Mouse (Mus musculus) embryonic stem cell, embryonic (primary cell): ENCODE results near the gene Clasrp.

ENCODE experiments used
- CTCF ChIA-PET, 4 experiments: fragments of 300-600 bp in 2 of 4; fragments of 350-600 bp in 2 of 4; sonication (Branson Sonifier 250); formaldehyde crosslinking; loops; one replicate each; lab custom pipeline; 2022; ENCODE audit warnings: inconsistent platforms in 2 of 4; lab: Charles Lee
- POLR2A ChIA-PET, 4 experiments: fragments of 300-600 bp in 2 of 4; fragments of 350-600 bp in 2 of 4; sonication (Branson Sonifier 250); formaldehyde crosslinking; loops; one replicate each; lab custom pipeline; 2022; ENCODE audit warnings: antibody characterized with exemption in 4 of 4, inconsistent platforms in 1 of 4; lab: Charles Lee

Gene Clasrp

GRCm38 (mm10) chr7:19561765-19562642, 42.3 kb downstream of the Clasrp start:
- POLR2A ChIA-PET: interaction anchor here (0.6 to 5.8 kb wide), 50 partner anchors 8 to 668 kb away, joined by 3 to 50 read pairs (median 4); partner anchors contain the start of genes Tomm40 (in 2 of the 4), Bloc1s3 (in 1 of the 4), Clptm1 (in 1 of the 4) and Gemin7 (in 1 of the 4)
- CTCF ChIA-PET: interaction anchor here (0.6 to 4.4 kb wide), 27 partner anchors 10 to 469 kb away, joined by 3 to 31 read pairs (median 4); no protein-coding TSS in a partner anchor

- CTCF ChIA-PET: interaction anchor here in 3 of 4 experiments (0.7 to 4.4 kb wide), 16 partner anchors 13 to 118 kb away, joined by 3 to 31 read pairs (median 4); no protein-coding TSS in a partner anchor
- POLR2A ChIA-PET: interaction anchor here (0.6 to 5.8 kb wide), 32 partner anchors 8 to 444 kb away, joined by 3 to 50 read pairs (median 4); partner anchors contain the start of genes Bloc1s3 (in 1 of the 4), Clptm1 (in 1 of the 4), Gemin7 (in 1 of the 4) and Nkpd1 (in 1 of the 4)
These were observed 42.9 kb downstream of the Clasrp start for GRCm38 (mm10) chr7:19561431-19561764.

GRCm38 (mm10) chr7:19560491-19561260, 43.6 kb downstream of the Clasrp start:
- CTCF ChIA-PET: interaction anchor here in 3 of 4 experiments (0.5 to 4.4 kb wide), 13 partner anchors 8 to 197 kb away, joined by 3 to 31 read pairs (median 4); no protein-coding TSS in a partner anchor
- POLR2A ChIA-PET: interaction anchor here (0.6 to 5.8 kb wide), 18 partner anchors 9 to 274 kb away, joined by 3 to 50 read pairs (median 5); partner anchors contain the start of gene Nkpd1 (in 1 of the 4)

- ChIA-PET CTCF (interaction anchor here in 3 of 4 experiments (0.6 to 2.4 kb wide), 16 partner anchors 9 to 148 kb away, joined by 3 to 12 read pairs (median 3); partner anchors contain the start of gene Nkpd1 (in 1 of the 3)), POLR2A (interaction anchor here in 3 of 4 experiments (0.8 to 5.8 kb wide), 14 partner anchors 9 to 128 kb away, joined by 3 to 50 read pairs (median 3); no protein-coding TSS in a partner anchor)
These were observed 45.3 kb downstream of the Clasrp start for GRCm38 (mm10) chr7:19558965-19559364.

GRCm38 (mm10) chr7:19557982-19558900, 46.0 kb downstream of the Clasrp start:
- ChIA-PET CTCF (interaction anchor here (0.6 to 2.4 kb wide), 17 partner anchors 9 to 153 kb away, joined by 3 to 12 read pairs (median 3); partner anchors contain the start of gene Nkpd1 (in 1 of the 4)), POLR2A (interaction anchor here (0.7 to 5.8 kb wide), 11 partner anchors 9 to 209 kb away, joined by 3 to 50 read pairs (median 4); no protein-coding TSS in a partner anchor)

GRCm38 (mm10) chr7:19557086-19557485, 47.2 kb downstream of the Clasrp start:
- ChIA-PET CTCF (interaction anchor here in 2 of 4 experiments (0.7 to 1.7 kb wide), 5 partner anchors 26 to 135 kb away, joined by 3 to 10 read pairs (median 4); partner anchors contain the start of gene Nkpd1 (in 1 of the 2)), POLR2A (interaction anchor here in 3 of 4 experiments (0.7 to 1.5 kb wide), 3 partner anchors 19 to 210 kb away, joined by 4 to 9 read pairs (median 5); no protein-coding TSS in a partner anchor)

- ChIA-PET CTCF (interaction anchor here in 2 of 4 experiments (0.5 to 1.1 kb wide), 3 partner anchors 9 to 38 kb away, joined by 3 to 7 read pairs (median 4); partner anchors contain the start of gene Nkpd1 (in 1 of the 2)), POLR2A (interaction anchor here in 1 of 4 experiments (1.0 to 1.6 kb wide), 4 partner anchors 18 to 39 kb away, joined by 3 to 5 read pairs (median 3); no protein-coding TSS in a partner anchor)
These were observed 50.1 kb downstream of the Clasrp start for GRCm38 (mm10) chr7:19554168-19554567.

GRCm38 (mm10) chr7:19552443-19552842, 51.8 kb downstream of the Clasrp start:
- CTCF ChIA-PET: no interaction called here
- POLR2A ChIA-PET: interaction anchor here in 1 of 4 experiments (1.0 to 1.2 kb wide), 2 partner anchors 21 to 115 kb away, joined by 3 to 5 read pairs; no protein-coding TSS in a partner anchor

- ChIA-PET POLR2A (interaction anchor here in 1 of 4 experiments (1.0 kb wide), 1 partner anchor 21 kb away, joined by 5 read pairs; no protein-coding TSS in a partner anchor), CTCF (no interaction called here)
These were observed 52.7 kb downstream of the Clasrp start for GRCm38 (mm10) chr7:19551634-19552033.

GRCm38 (mm10) chr7:19549394-19549793, 54.9 kb downstream of the Clasrp start:
- ChIA-PET CTCF (interaction anchor here in 1 of 4 experiments (1.0 to 1.1 kb wide), 2 partner anchors 9 to 46 kb away, joined by 3 read pairs; no protein-coding TSS in a partner anchor), POLR2A (interaction anchor here in 2 of 4 experiments (1.0 to 2.0 kb wide), 5 partner anchors 10 to 26 kb away, joined by 3 to 11 read pairs (median 4); partner anchors contain the start of gene Ppp1r37 (in 2 of the 2))

- ChIA-PET POLR2A (interaction anchor here in 2 of 4 experiments (0.8 to 1.6 kb wide), 2 partner anchors 8 to 12 kb away, joined by 3 to 7 read pairs; no protein-coding TSS in a partner anchor), CTCF (no interaction called here)
These were observed 56.8 kb downstream of the Clasrp start for GRCm38 (mm10) chr7:19547344-19547969.

GRCm38 (mm10) chr7:19546007-19546406, 58.3 kb downstream of the Clasrp start:
- POLR2A ChIA-PET: interaction anchor here in 1 of 4 experiments (0.5 to 1.3 kb wide), 6 partner anchors 9 to 241 kb away, joined by 3 to 4 read pairs (median 3); no protein-coding TSS in a partner anchor
- CTCF ChIA-PET: interaction anchor here (0.7 to 2.7 kb wide), 4 partner anchors 8 to 135 kb away, joined by 3 to 10 read pairs (median 4); partner anchors contain the start of gene Nkpd1 (in 1 of the 4)

GRCm38 (mm10) chr7:19543584-19543983, 60.7 kb downstream of the Clasrp start:
- CTCF ChIA-PET: interaction anchor here (0.6 to 2.7 kb wide), 15 partner anchors 9 to 307 kb away, joined by 3 to 10 read pairs (median 3); no protein-coding TSS in a partner anchor
- POLR2A ChIA-PET: interaction anchor here in 2 of 4 experiments (1.0 to 1.8 kb wide), 10 partner anchors 13 to 137 kb away, joined by 3 to 10 read pairs (median 4); partner anchors contain the start of gene Nkpd1 (in 1 of the 2)

GRCm38 (mm10) chr7:19542155-19542691, 62.1 kb downstream of the Clasrp start:
- CTCF ChIA-PET: interaction anchor here in 2 of 4 experiments (1.1 to 3.0 kb wide), 4 partner anchors 11 to 247 kb away, joined by 3 to 12 read pairs (median 4); no protein-coding TSS in a partner anchor
- POLR2A ChIA-PET: interaction anchor here in 2 of 4 experiments (0.6 to 1.6 kb wide), 4 partner anchors 11 to 62 kb away, joined by 3 to 4 read pairs (median 4); partner anchors contain the start of gene Clasrp (in 1 of the 2)
